Mouse (Mus musculus): ENCODE measurements around the gene Scgb2b17. TPM values are rescaled to one million over a fixed set of nuclear protein-coding genes. Genes with fewer than 3 reads are reported as not detected.
"Not testable (repeated sequence)": the region's sequence is repeated elsewhere in the genome, so short reads cannot be mapped to it uniquely, and the experiment has no call there.

The Scgb2b17 gene
- total RNA-seq (2021), result not detected
- long read RNA-seq, experiment 1, result 0 reads
- long read RNA-seq, experiment 2, result 0 reads

DNA sequence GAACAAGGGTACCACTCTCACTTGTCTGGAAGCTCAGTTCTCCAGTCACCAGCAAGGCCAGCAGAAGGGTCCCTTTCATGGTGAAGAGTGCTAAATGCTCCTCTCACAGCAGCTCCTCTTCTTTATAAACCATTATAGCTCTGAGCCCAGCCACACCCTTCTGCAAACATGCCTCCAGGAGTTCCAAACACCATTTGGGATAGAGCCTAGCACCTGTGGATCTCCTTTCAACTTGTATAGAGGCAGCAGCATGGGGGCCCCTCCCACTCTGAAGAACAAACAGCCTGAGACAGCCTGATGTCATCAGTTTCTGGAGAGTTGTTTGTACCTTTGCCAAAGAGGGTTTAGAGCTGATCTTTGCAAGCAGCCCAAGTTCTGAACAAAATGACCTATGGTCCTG is at the start of gene Scgb2b17:
Scgb2b17 (minus strand) TSS at position 101 of the 400 bp plus-strand sequence.
- DNase-seq; intact Hi-C loops (cut with DNase I): not testable (repeated sequence)

DNA sequence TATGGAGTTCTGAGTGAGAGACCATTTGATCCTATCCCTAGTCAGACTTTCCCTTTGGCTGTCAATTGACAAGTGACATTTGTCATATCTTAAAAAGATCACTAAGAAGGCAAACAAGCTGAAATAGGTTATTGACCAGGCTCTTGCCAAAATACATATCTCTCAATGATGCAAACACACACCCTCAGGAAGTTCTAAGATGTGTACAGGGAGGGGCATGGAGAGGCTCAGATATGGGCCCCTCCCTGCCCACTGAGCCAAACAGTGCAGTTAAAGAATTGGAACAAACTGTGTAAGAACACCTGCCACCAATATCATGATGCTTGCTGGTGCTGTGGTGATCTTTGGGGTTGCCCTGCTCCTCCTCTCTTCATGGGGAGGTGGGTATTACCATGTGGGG is 6.8 kb upstream of the Scgb2b17 start, which contains the start of gene Scgb1b17:
Scgb1b17 (plus strand) TSS at position 301 of the 400 bp plus-strand sequence.
- intact Hi-C loops (cut with DNase I); DNase-seq: not testable (repeated sequence)

Other genes starting within 250 kb of the Scgb2b17 start
- not detected for gene Scgb2b15, start 226.9 kb downstream of the Scgb2b17 start, total RNA-seq (2021)
- not detected for gene Scgb1b15, start 220.0 kb downstream of the Scgb2b17 start, total RNA-seq (2021)
- gene Scgb1b17, start 6.9 kb upstream of the Scgb2b17 start, total RNA-seq (2021), result not detected
- not detected for gene Scgb2b18, start 117.3 kb upstream of the Scgb2b17 start, total RNA-seq (2021)
- not detected for gene Scgb1b18, start 129.0 kb upstream of the Scgb2b17 start, total RNA-seq (2021)
- gene Scgb2b19, start 223.8 kb upstream of the Scgb2b17 start, total RNA-seq (2021), result not detected
- not detected for gene Scgb1b19, start 230.7 kb upstream of the Scgb2b17 start, total RNA-seq (2021)

All from gastrocnemius, postnatal 36 days (tissue).